Mouse (Mus musculus): ENCODE measurements at regions not wholly inside any gene's neighbourhood (a gene's known extent, or its start where the extent isn't known, plus 50 kb on each side); places are given as distances from the start of the nearest gene placed in this dataset.

- TF ChIP-seq CTCF (IDR thresholded peaks at IDR 0.05; ENCODE audit: low read depth, low read length) (no peak), POLR2A (IDR thresholded peaks at IDR 0.05; ENCODE audit: borderline replicate concordance, low read depth, low read length) (no peak)
These were observed 88.3 kb upstream of the Rbpj start for GRCm38 (mm10) chr5:53377698-53378097.
